Mouse (Mus musculus): ENCODE measurements around the gene Hist1h2an. TPM values are rescaled to one million over a fixed set of nuclear protein-coding genes. Genes with fewer than 3 reads are reported as not detected.
"Not testable (repeated sequence)": the region's sequence is repeated elsewhere in the genome, so short reads cannot be mapped to it uniquely, and the experiment has no call there.

The Hist1h2an gene
- polyA plus RNA-seq, 1 experiment from 2014 or later: 2.3 TPM

- H3K4me2 ChIP-seq; H3K4me3 ChIP-seq; ATAC-seq (replicated peaks; ENCODE audit: insufficient number of reproducible peaks, insufficient read depth, low FRiP score, low read depth); H3K36me3 ChIP-seq; H3K27me3 ChIP-seq; H3K9me3 ChIP-seq (replicated peaks); H3K4me1 ChIP-seq (replicated peaks); H3K9ac ChIP-seq; H3K27ac ChIP-seq: not testable (repeated sequence)
- no CpG with 5 or more reads among the region's 4 CpGs for WGBS
Measured at GRCm38 (mm10) chr13:21803058-21803457, 16.0 kb upstream of the Hist1h2an start.

DNA sequence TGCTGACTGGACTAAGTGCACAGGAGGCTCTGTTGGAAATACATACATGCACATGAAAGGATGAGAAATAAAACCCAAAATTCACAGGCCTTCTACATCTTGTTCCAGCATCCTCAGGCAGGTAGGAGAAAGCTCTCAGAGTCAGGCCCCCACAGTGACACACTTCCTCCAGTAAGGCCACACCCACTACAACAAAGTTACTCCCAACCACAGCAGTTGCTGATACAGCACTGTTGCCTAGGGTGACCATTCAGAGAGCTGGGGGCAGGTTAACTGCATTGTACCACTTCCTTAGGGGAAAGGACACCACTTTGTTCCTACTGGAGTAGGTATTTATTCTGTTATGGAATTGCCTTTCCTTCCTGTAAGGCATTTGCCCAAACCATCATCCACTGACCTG, 10.1 kb upstream of the Hist1h2an start:
- H3K27me3 ChIP-seq; H3K4me2 ChIP-seq; H3K4me3 ChIP-seq; H3K27ac ChIP-seq; H3K4me1 ChIP-seq (replicated peaks); H3K9ac ChIP-seq; H3K36me3 ChIP-seq; H3K9me3 ChIP-seq (replicated peaks); ATAC-seq (replicated peaks; ENCODE audit: insufficient number of reproducible peaks, insufficient read depth, low FRiP score, low read depth): not testable (repeated sequence)

GRCm38 (mm10) chr13:21795584-21795983, 8.6 kb upstream of the Hist1h2an start:
- H3K27me3 ChIP-seq: no peaks in the 10 kb centered on the region
- no peak overlapping the region for H3K27ac ChIP-seq
- 89% methylated on average over 7 of the region's 7 CpGs for WGBS

GRCm38 (mm10) chr13:21790601-21791283, 3.7 kb upstream of the Hist1h2an start:
- H3K4me2 ChIP-seq: peak overlapping the region; percentile 69
- H3K36me3 ChIP-seq: no peaks in the 10 kb centered on the region
- H3K9ac ChIP-seq: peak overlapping the region; percentile 47
- no peaks in the 10 kb centered on the region for H3K9me3 ChIP-seq (replicated peaks)
- H3K4me1 ChIP-seq (replicated peaks): peaks cover 20% of the 10 kb centered on the region
- ATAC-seq (replicated peaks; ENCODE audit: insufficient number of reproducible peaks, insufficient read depth, low FRiP score, low read depth): no peak
- H3K4me3 ChIP-seq: peak overlapping the region; percentile 36
- H3K27me3 ChIP-seq: no peaks in the 10 kb centered on the region
- H3K27ac ChIP-seq: no peak overlapping the region
- WGBS: 8% methylated on average over 18 of the region's 18 CpGs

More at GRCm38 (mm10) chr13:21795584-21795983, 8.6 kb upstream of the Hist1h2an start:
- no peak overlapping the region for H3K4me3 ChIP-seq
- no peaks in the 10 kb centered on the region for H3K36me3 ChIP-seq
- no peaks in the 10 kb centered on the region for H3K9me3 ChIP-seq (replicated peaks)
- H3K4me2 ChIP-seq: no peak overlapping the region
- no peak overlapping the region for H3K9ac ChIP-seq
- ATAC-seq (replicated peaks; ENCODE audit: insufficient number of reproducible peaks, insufficient read depth, low FRiP score, low read depth): no peak
- H3K4me1 ChIP-seq (replicated peaks): peaks cover 4% of the 10 kb centered on the region

GRCm38 (mm10) chr13:21789925-21790324, 2.9 kb upstream of the Hist1h2an start:
- no peak overlapping the region for H3K4me2 ChIP-seq
- H3K27ac ChIP-seq: no peak overlapping the region
- ATAC-seq (replicated peaks; ENCODE audit: insufficient number of reproducible peaks, insufficient read depth, low FRiP score, low read depth): no peak
- no peak overlapping the region for H3K4me3 ChIP-seq
- no peaks in the 10 kb centered on the region for H3K27me3 ChIP-seq
- H3K9me3 ChIP-seq (replicated peaks): no peaks in the 10 kb centered on the region
- 54% methylated on average over 6 of the region's 6 CpGs for WGBS
- H3K4me1 ChIP-seq (replicated peaks): peaks cover 20% of the 10 kb centered on the region
- no peaks in the 10 kb centered on the region for H3K36me3 ChIP-seq
- no peak overlapping the region for H3K9ac ChIP-seq

GRCm38 (mm10) chr13:21787760-21788593, 959 bp upstream of the Hist1h2an start:
- ATAC-seq (replicated peaks; ENCODE audit: insufficient number of reproducible peaks, insufficient read depth, low FRiP score, low read depth): peak; percentile 3; the same call in 1 of the 2 replicates
- H3K4me3 ChIP-seq: peak overlapping the region; percentile 46
- H3K4me2 ChIP-seq: peak overlapping the region; percentile 64
- 24% methylated on average over 17 of the region's 21 CpGs for WGBS
- H3K4me1 ChIP-seq (replicated peaks): peaks cover 30% of the 10 kb centered on the region
- H3K9me3 ChIP-seq (replicated peaks): no peaks in the 10 kb centered on the region
- H3K27ac ChIP-seq: peak overlapping the region; percentile 83
- no peaks in the 10 kb centered on the region for H3K27me3 ChIP-seq
- H3K36me3 ChIP-seq: no peaks in the 10 kb centered on the region
- H3K9ac ChIP-seq: no peak overlapping the region

GRCm38 (mm10) chr13:21786189-21786898, 674 bp downstream of the Hist1h2an start:
- Histone ChIP-seq H3K27me3 (no peaks in the 10 kb centered on the region), H3K27ac (peak overlapping the region; percentile 83), H3K4me3 (peak overlapping the region; percentile 46), H3K4me1 (replicated peaks) (peaks cover 38% of the 10 kb centered on the region), H3K9ac (peak overlapping the region; percentile 54), H3K4me2 (peak overlapping the region; percentile 64), H3K9me3 (replicated peaks) (no peaks in the 10 kb centered on the region), H3K36me3 (no peaks in the 10 kb centered on the region)
- WGBS: 7% methylated on average over 8 of the region's 8 CpGs
- no peak for ATAC-seq (replicated peaks; ENCODE audit: insufficient number of reproducible peaks, insufficient read depth, low FRiP score, low read depth)

DNA sequence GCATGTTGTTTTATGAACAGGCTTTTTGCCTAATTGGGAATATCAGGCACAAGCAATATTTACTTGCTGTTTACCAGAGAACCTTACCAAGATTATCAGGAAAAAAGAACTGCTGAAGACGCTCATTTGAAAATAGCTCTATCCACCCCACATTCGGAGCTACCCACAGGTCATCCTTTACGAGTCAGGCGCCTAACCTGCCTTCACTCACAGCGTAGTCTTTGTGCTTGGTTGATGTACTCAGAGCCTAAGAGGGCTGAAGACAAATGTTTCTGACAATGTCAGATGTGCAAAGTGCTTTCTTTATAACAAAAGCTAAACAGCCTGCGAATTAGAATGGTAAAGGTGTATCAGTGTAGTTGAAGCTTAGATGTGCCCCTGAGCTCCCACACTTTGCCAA, 2.7 kb downstream of the Hist1h2an start:
- 0 out of 2 replicates have a peak overlapping the region, but pooled peaks have one; percentile 28 for H3K9ac ChIP-seq
- peak overlapping the region; percentile 73 for H3K27ac ChIP-seq
- H3K27me3 ChIP-seq: no peaks in the 10 kb centered on the region
- no peaks in the 10 kb centered on the region for H3K9me3 ChIP-seq (replicated peaks)
- peaks cover 45% of the 10 kb centered on the region for H3K4me1 ChIP-seq (replicated peaks)
- 54% methylated on average over 6 of the region's 6 CpGs for WGBS
- H3K4me2 ChIP-seq: peak overlapping the region; percentile 76; the same call in 1 of the 2 replicates
- ATAC-seq (replicated peaks; ENCODE audit: insufficient number of reproducible peaks, insufficient read depth, low FRiP score, low read depth): no peak
- peak overlapping the region; percentile 51; the same call in 1 of the 2 replicates for H3K4me3 ChIP-seq
- no peaks in the 10 kb centered on the region for H3K36me3 ChIP-seq

GRCm38 (mm10) chr13:21783734-21784161, 3.3 kb downstream of the Hist1h2an start:
- no peak for ATAC-seq (replicated peaks; ENCODE audit: insufficient number of reproducible peaks, insufficient read depth, low FRiP score, low read depth)
- Histone ChIP-seq H3K9me3 (replicated peaks) (no peaks in the 10 kb centered on the region), H3K27me3 (no peaks in the 10 kb centered on the region), H3K4me1 (replicated peaks) (peaks cover 45% of the 10 kb centered on the region), H3K9ac (peak overlapping the region; percentile 28), H3K4me2 (peak overlapping the region; percentile 76), H3K27ac (peak overlapping the region; percentile 73), H3K4me3 (peak overlapping the region; percentile 51), H3K36me3 (no peaks in the 10 kb centered on the region)
- 4% methylated on average over 9 of the region's 9 CpGs for WGBS

GRCm38 (mm10) chr13:21783255-21783617, 3.8 kb downstream of the Hist1h2an start, which contains the start of gene Hist1h3i:
Gene Hist1h3i (minus strand): TSS chr13:21783370.
- H3K9me3 ChIP-seq (replicated peaks): no peaks in the 10 kb centered on the region
- H3K36me3 ChIP-seq: no peaks in the 10 kb centered on the region
- ATAC-seq (replicated peaks; ENCODE audit: insufficient number of reproducible peaks, insufficient read depth, low FRiP score, low read depth): peak; percentile 68; the same call in 1 of the 2 replicates
- peaks cover 42% of the 10 kb centered on the region for H3K4me1 ChIP-seq (replicated peaks)
- peak within 1 kb of the TSS; percentile 51 for H3K4me3 ChIP-seq
- peak within 1 kb of the TSS; percentile 73 for H3K27ac ChIP-seq
- WGBS: 0% methylated on average over 15 of the region's 20 CpGs
- peak within 1 kb of the TSS; percentile 76 for H3K4me2 ChIP-seq
- no peaks in the 10 kb centered on the region for H3K27me3 ChIP-seq
- H3K9ac ChIP-seq: peak within 1 kb of the TSS; percentile 62
